Mouse (Mus musculus): Measurements from ENCODE around the gene Mrvi1.

The Mrvi1 gene

GRCm38 (mm10) chr7:110988081-110988480, 5.8 kb upstream of the Mrvi1 start:
- no peaks in the 10 kb centered on the region for H3K4me1 ChIP-seq (replicated peaks; ENCODE audit: low read depth, low read length)
- no peaks in the 10 kb centered on the region for H3K9me3 ChIP-seq (ENCODE audit: low read length)
- TF ChIP-seq NANOG (IDR thresholded peaks at IDR 0.05; ENCODE audit: borderline replicate concordance, low read length) (no peak), CTCF (conservative IDR thresholded peaks at IDR 0.05; ENCODE audit: low read length) (no peak), POU5F1 (IDR thresholded peaks at IDR 0.05; ENCODE audit: borderline replicate concordance, low read length) (no peak)
- no peak overlapping the region for H3K4me3 ChIP-seq (replicated peaks; ENCODE audit: low read length)
- H3K36me3 ChIP-seq (ENCODE audit: insufficient read depth, low read length) = no peaks in the 10 kb centered on the region
- no peaks in the 10 kb centered on the region for H3K27me3 ChIP-seq (ENCODE audit: insufficient read depth, low read length)

- H3K4me1 ChIP-seq (replicated peaks; ENCODE audit: low read depth, low read length) = no peaks in the 10 kb centered on the region
- H3K27me3 ChIP-seq (ENCODE audit: insufficient read depth, low read length) = no peaks in the 10 kb centered on the region
- TF ChIP-seq NANOG (IDR thresholded peaks at IDR 0.05; ENCODE audit: borderline replicate concordance, low read length) = no peak
- TF ChIP-seq POU5F1 (IDR thresholded peaks at IDR 0.05; ENCODE audit: borderline replicate concordance, low read length) = no peak
- no peak for TF ChIP-seq CTCF (conservative IDR thresholded peaks at IDR 0.05; ENCODE audit: low read length)
- H3K9me3 ChIP-seq (ENCODE audit: low read length) = no peaks in the 10 kb centered on the region
- H3K36me3 ChIP-seq (ENCODE audit: insufficient read depth, low read length) = no peaks in the 10 kb centered on the region
- H3K4me3 ChIP-seq (replicated peaks; ENCODE audit: low read length) = no peak overlapping the region
Observed at GRCm38 (mm10) chr7:110985581-110986265, 3.5 kb upstream of the Mrvi1 start.

GRCm38 (mm10) chr7:110983621-110984020, 1.4 kb upstream of the Mrvi1 start:
- TF ChIP-seq CTCF (conservative IDR thresholded peaks at IDR 0.05; ENCODE audit: low read length) = no peak
- no peak for TF ChIP-seq POU5F1 (IDR thresholded peaks at IDR 0.05; ENCODE audit: borderline replicate concordance, low read length)
- no peak for TF ChIP-seq NANOG (IDR thresholded peaks at IDR 0.05; ENCODE audit: borderline replicate concordance, low read length)
- Histone ChIP-seq H3K4me1 (replicated peaks; ENCODE audit: low read depth, low read length) (no peaks in the 10 kb centered on the region), H3K36me3 (ENCODE audit: insufficient read depth, low read length) (no peaks in the 10 kb centered on the region), H3K4me3 (replicated peaks; ENCODE audit: low read length) (no peak overlapping the region), H3K27me3 (ENCODE audit: insufficient read depth, low read length) (no peaks in the 10 kb centered on the region), H3K9me3 (ENCODE audit: low read length) (no peaks in the 10 kb centered on the region)

- H3K27me3 ChIP-seq (ENCODE audit: insufficient read depth, low read length) = no peaks in the 10 kb centered on the region
- H3K4me1 ChIP-seq (replicated peaks; ENCODE audit: low read depth, low read length) = no peaks in the 10 kb centered on the region
- TF ChIP-seq POU5F1 (IDR thresholded peaks at IDR 0.05; ENCODE audit: borderline replicate concordance, low read length) = no peak
- TF ChIP-seq CTCF (conservative IDR thresholded peaks at IDR 0.05; ENCODE audit: low read length) = peak; percentile 44
- no peaks in the 10 kb centered on the region for H3K36me3 ChIP-seq (ENCODE audit: insufficient read depth, low read length)
- no peak overlapping the region for H3K4me3 ChIP-seq (replicated peaks; ENCODE audit: low read length)
- H3K9me3 ChIP-seq (ENCODE audit: low read length) = no peaks in the 10 kb centered on the region
Observed at GRCm38 (mm10) chr7:110982764-110983163, 503 bp upstream of the Mrvi1 start.

GRCm38 (mm10) chr7:110981036-110981435, 1.2 kb downstream of the Mrvi1 start:
- Histone ChIP-seq H3K4me1 (replicated peaks; ENCODE audit: low read depth, low read length) (no peaks in the 10 kb centered on the region), H3K9me3 (ENCODE audit: low read length) (no peaks in the 10 kb centered on the region), H3K27me3 (ENCODE audit: insufficient read depth, low read length) (no peaks in the 10 kb centered on the region), H3K36me3 (ENCODE audit: insufficient read depth, low read length) (no peaks in the 10 kb centered on the region), H3K4me3 (replicated peaks; ENCODE audit: low read length) (no peak overlapping the region)
- TF ChIP-seq CTCF (conservative IDR thresholded peaks at IDR 0.05; ENCODE audit: low read length) (no peak), NANOG (IDR thresholded peaks at IDR 0.05; ENCODE audit: borderline replicate concordance, low read length) (no peak), POU5F1 (IDR thresholded peaks at IDR 0.05; ENCODE audit: borderline replicate concordance, low read length) (no peak)

GRCm38 (mm10) chr7:110977699-110978392, 4.4 kb downstream of the Mrvi1 start:
- no peak for TF ChIP-seq POU5F1 (IDR thresholded peaks at IDR 0.05; ENCODE audit: borderline replicate concordance, low read length)
- TF ChIP-seq CTCF (conservative IDR thresholded peaks at IDR 0.05; ENCODE audit: low read length) = no peak
- TF ChIP-seq NANOG (IDR thresholded peaks at IDR 0.05; ENCODE audit: borderline replicate concordance, low read length) = no peak
- H3K9me3 ChIP-seq (ENCODE audit: low read length) = no peaks in the 10 kb centered on the region
- no peaks in the 10 kb centered on the region for H3K36me3 ChIP-seq (ENCODE audit: insufficient read depth, low read length)
- no peaks in the 10 kb centered on the region for H3K27me3 ChIP-seq (ENCODE audit: insufficient read depth, low read length)
- H3K4me1 ChIP-seq (replicated peaks; ENCODE audit: low read depth, low read length) = no peaks in the 10 kb centered on the region
- no peak overlapping the region for H3K4me3 ChIP-seq (replicated peaks; ENCODE audit: low read length)

- Histone ChIP-seq H3K36me3 (ENCODE audit: insufficient read depth, low read length) (no peaks in the 10 kb centered on the region), H3K4me1 (replicated peaks; ENCODE audit: low read depth, low read length) (no peaks in the 10 kb centered on the region), H3K4me3 (replicated peaks; ENCODE audit: low read length) (no peak overlapping the region), H3K27me3 (ENCODE audit: insufficient read depth, low read length) (no peaks in the 10 kb centered on the region), H3K9me3 (ENCODE audit: low read length) (no peaks in the 10 kb centered on the region)
- TF ChIP-seq NANOG (IDR thresholded peaks at IDR 0.05; ENCODE audit: borderline replicate concordance, low read length) = no peak
- no peak for TF ChIP-seq POU5F1 (IDR thresholded peaks at IDR 0.05; ENCODE audit: borderline replicate concordance, low read length)
- no peak for TF ChIP-seq CTCF (conservative IDR thresholded peaks at IDR 0.05; ENCODE audit: low read length)
Observed at GRCm38 (mm10) chr7:110973450-110973849, 8.8 kb downstream of the Mrvi1 start.

- Histone ChIP-seq H3K4me3 (replicated peaks; ENCODE audit: low read length) (no peak overlapping the region), H3K9me3 (ENCODE audit: low read length) (no peaks in the 10 kb centered on the region), H3K36me3 (ENCODE audit: insufficient read depth, low read length) (no peaks in the 10 kb centered on the region), H3K27me3 (ENCODE audit: insufficient read depth, low read length) (no peaks in the 10 kb centered on the region), H3K4me1 (replicated peaks; ENCODE audit: low read depth, low read length) (no peaks in the 10 kb centered on the region)
- no peak for TF ChIP-seq NANOG (IDR thresholded peaks at IDR 0.05; ENCODE audit: borderline replicate concordance, low read length)
- no peak for TF ChIP-seq POU5F1 (IDR thresholded peaks at IDR 0.05; ENCODE audit: borderline replicate concordance, low read length)
- no peak for TF ChIP-seq CTCF (conservative IDR thresholded peaks at IDR 0.05; ENCODE audit: low read length)
Observed at GRCm38 (mm10) chr7:110972796-110973195, 9.5 kb downstream of the Mrvi1 start.

Data from E14TG2a.4 (cell line).